Mouse (Mus musculus) forebrain, embryonic 14.5 days (tissue): Measurements from ENCODE around the gene Il33. TPM values are rescaled to one million over a fixed set of nuclear protein-coding genes. Genes with fewer than 3 reads are reported as not detected.

ENCODE experiments used
- ATAC-seq: fragments of 200-750 bp; cut with Nextera tagmentation; 2 replicates; pipeline ENCODE4 v1.8.0; 2017; ENCODE audit warnings: mild to moderate bottlenecking, moderate library complexity
- DNase-seq: peaks from one replicate; pipeline ENCODE4 v3.0.0-alpha.2; 2015; ENCODE audit warnings: low spot score
- H3K27ac ChIP-seq: fragments of 300-500 bp; sonication (generic); 2 replicates; pipeline ENCODE4 v1.5.1; 2014; ENCODE audit warnings: low read depth, mild to moderate bottlenecking, control low read depth, low read length, moderate library complexity
- H3K27me3 ChIP-seq: fragments of 300-500 bp; sonication (generic); replicated peaks from 2 replicates; pipeline ENCODE4 v1.6.1; 2014; ENCODE audit warnings: low read length, control low read depth, mixed read lengths; ENCODE audit not compliant: control insufficient read depth, insufficient read depth
- H3K36me3 ChIP-seq: fragments of 300-500 bp; sonication (generic); 2 replicates; pipeline ENCODE4 v1.6.1; 2014; ENCODE audit warnings: low read length, control low read depth; ENCODE audit not compliant: control insufficient read depth, insufficient read depth
- H3K4me1 ChIP-seq: fragments of 300-500 bp; sonication (generic); 2 replicates; pipeline ENCODE4 v1.6.1; 2014; ENCODE audit warnings: antibody characterized with exemption, low read length, control low read depth; ENCODE audit not compliant: control insufficient read depth, insufficient read depth
- H3K4me2 ChIP-seq: fragments of 300-500 bp; sonication (generic); 2 replicates; pipeline ENCODE4 v1.6.1; 2014; ENCODE audit warnings: mild to moderate bottlenecking, control low read depth, low read length
- H3K4me3 ChIP-seq: fragments of 300-500 bp; sonication (generic); 2 replicates; pipeline ENCODE4 v1.5.1; 2014; ENCODE audit warnings: low read depth, low read length, control low read depth
- H3K9ac ChIP-seq: fragments of 300-500 bp; sonication (generic); 2 replicates; pipeline ENCODE4 v1.6.1; 2014; ENCODE audit warnings: mild to moderate bottlenecking, low read length, control low read depth, moderate library complexity
- H3K9me3 ChIP-seq: fragments of 300-500 bp; sonication (generic); replicated peaks from 2 replicates; pipeline ENCODE4 v1.6.1; 2016; ENCODE audit warnings: low read length, control low read depth, mixed read lengths; ENCODE audit not compliant: control insufficient read depth
- WGBS: fragments of 180-500 bp; shearing (Covaris S2); extraction: QIAGEN DNeasy Blood & Tissue Kit; methylation state at CpG from one replicate; pipeline ENCODE4 v1.1.7; 2014; 5-methylcytosine and 5-hydroxymethylcytosine counted together
- polyA plus RNA-seq: library from polyadenylated mRNA; unstranded; fragments of >200 nt; fragmentation: Nextera tagmentation; extraction: Ambion mirVana; gene quantifications from 2 replicates; pipeline ENCODE4 v1.2.1, GENCODE M21; 2014

Gene Il33
- polyA plus RNA-seq, 1 experiment from 2014 or later: 0.55 TPM

GRCm38 (mm10) chr19:29963598-29964092, 38.7 kb downstream of the Il33 start:
- Histone ChIP-seq H3K36me3 (no peaks in the 10 kb centered on the region), H3K4me1 (no peaks in the 10 kb centered on the region), H3K4me2 (no peak overlapping the region), H3K4me3 (no peak overlapping the region), H3K27me3 (no peaks in the 10 kb centered on the region), H3K9ac (no peak overlapping the region), H3K9me3 (no peaks in the 10 kb centered on the region), H3K27ac (no peak overlapping the region)
- ATAC-seq (no peak), DNase-seq (no peak)
- WGBS: 90% methylated on average over 2 of the region's 2 CpGs

GRCm38 (mm10) chr19:29967960-29968359, 43.0 kb downstream of the Il33 start:
- ATAC-seq (no peak), DNase-seq (no peak)
- no peak overlapping the region for H3K9ac ChIP-seq
- H3K27ac ChIP-seq: no peak overlapping the region
- H3K9me3 ChIP-seq: no peaks in the 10 kb centered on the region
- no peaks in the 10 kb centered on the region for H3K4me1 ChIP-seq
- H3K36me3 ChIP-seq: no peaks in the 10 kb centered on the region
- 86% methylated on average over 3 of the region's 3 CpGs for WGBS
- no peak overlapping the region for H3K4me3 ChIP-seq
- H3K27me3 ChIP-seq: no peaks in the 10 kb centered on the region
- no peak overlapping the region for H3K4me2 ChIP-seq

- no peak overlapping the region for H3K27ac ChIP-seq
- no peaks in the 10 kb centered on the region for H3K36me3 ChIP-seq
- ATAC-seq: no peak
- WGBS: 73% methylated on average over 5 of the region's 5 CpGs
- no peak for DNase-seq
- H3K4me2 ChIP-seq: no peak overlapping the region
- H3K27me3 ChIP-seq: no peaks in the 10 kb centered on the region
- no peak overlapping the region for H3K9ac ChIP-seq
- no peaks in the 10 kb centered on the region for H3K4me1 ChIP-seq
- H3K9me3 ChIP-seq: no peaks in the 10 kb centered on the region
- H3K4me3 ChIP-seq: no peak overlapping the region
These were observed 48.5 kb downstream of the Il33 start for GRCm38 (mm10) chr19:29973396-29973795.

- no peaks in the 10 kb centered on the region for H3K9me3 ChIP-seq
- no peaks in the 10 kb centered on the region for H3K4me1 ChIP-seq
- H3K4me2 ChIP-seq: no peak overlapping the region
- DNase-seq (peak; percentile 80), ATAC-seq (peak; percentile 58; the same call in 1 of the 2 replicates)
- no peak overlapping the region for H3K9ac ChIP-seq
- H3K4me3 ChIP-seq: no peak overlapping the region
- WGBS: 62% methylated on average over 2 of the region's 2 CpGs
- H3K27ac ChIP-seq: no peak overlapping the region
- no peaks in the 10 kb centered on the region for H3K27me3 ChIP-seq
- no peaks in the 10 kb centered on the region for H3K36me3 ChIP-seq
These were observed 53.9 kb downstream of the Il33 start for GRCm38 (mm10) chr19:29978847-29979246.

- 66% methylated on average over 8 of the region's 8 CpGs for WGBS
- ATAC-seq: 0 out of 2 replicates have a peak, but pooled peaks have one; percentile 20
These were observed 54.7 kb downstream of the Il33 start for GRCm38 (mm10) chr19:29979452-29980089.

GRCm38 (mm10) chr19:29984208-29985005, 59.5 kb downstream of the Il33 start:
- Histone ChIP-seq H3K4me3 (no peak overlapping the region), H3K27ac (no peak overlapping the region), H3K36me3 (no peaks in the 10 kb centered on the region), H3K9me3 (no peaks in the 10 kb centered on the region), H3K4me1 (no peaks in the 10 kb centered on the region), H3K9ac (no peak overlapping the region), H3K27me3 (no peaks in the 10 kb centered on the region), H3K4me2 (no peak overlapping the region)
- ATAC-seq: no peak
- DNase-seq: no peak
- WGBS: 78% methylated on average over 16 of the region's 16 CpGs

More at GRCm38 (mm10) chr19:29979452-29980089, 54.7 kb downstream of the Il33 start:
- H3K9ac ChIP-seq: no peak overlapping the region
- no peak overlapping the region for H3K4me3 ChIP-seq
- no peaks in the 10 kb centered on the region for H3K36me3 ChIP-seq
- H3K4me2 ChIP-seq: no peak overlapping the region
- H3K9me3 ChIP-seq: no peaks in the 10 kb centered on the region
- DNase-seq: peak; percentile 16
- no peaks in the 10 kb centered on the region for H3K4me1 ChIP-seq
- H3K27ac ChIP-seq: no peak overlapping the region
- no peaks in the 10 kb centered on the region for H3K27me3 ChIP-seq

- ATAC-seq (no peak), DNase-seq (no peak)
- Histone ChIP-seq H3K27me3 (no peaks in the 10 kb centered on the region), H3K4me1 (no peaks in the 10 kb centered on the region), H3K9me3 (no peaks in the 10 kb centered on the region), H3K36me3 (no peaks in the 10 kb centered on the region), H3K9ac (no peak overlapping the region), H3K4me2 (no peak overlapping the region), H3K4me3 (no peak overlapping the region), H3K27ac (no peak overlapping the region)
- 89% methylated on average over 12 of the region's 12 CpGs for WGBS
These were observed 61.7 kb downstream of the Il33 start for GRCm38 (mm10) chr19:29986464-29987091.

GRCm38 (mm10) chr19:30000406-30001365, 75.8 kb downstream of the Il33 start:
- 0 out of 2 replicates have a peak overlapping the region, but pooled peaks have one; percentile 18 for H3K4me2 ChIP-seq
- H3K4me3 ChIP-seq: no peak overlapping the region
- no peaks in the 10 kb centered on the region for H3K27me3 ChIP-seq
- 30% methylated on average over 12 of the region's 12 CpGs for WGBS
- peak; percentile 55; the same call in 1 of the 2 replicates for ATAC-seq
- no peak overlapping the region for H3K27ac ChIP-seq
- H3K36me3 ChIP-seq: no peaks in the 10 kb centered on the region
- H3K9ac ChIP-seq: no peak overlapping the region
- H3K9me3 ChIP-seq: no peaks in the 10 kb centered on the region
- DNase-seq: peak; percentile 41
- peaks cover 5% of the 10 kb centered on the region; the same call in 1 of the 2 replicates for H3K4me1 ChIP-seq
